Mouse (Mus musculus): Measurements from ENCODE around the gene Trmt112. TPM values are rescaled to one million over a fixed set of nuclear protein-coding genes. Genes with fewer than 3 reads are reported as not detected.
A peak's percentile ranks its signal among the peaks of the same experiment; 100 is the strongest.
"Not testable (repeated sequence)": the region's sequence is repeated elsewhere in the genome, so short reads cannot be mapped to it uniquely, and the experiment has no call there.

Trmt112 gene
- 10 to 100 TPM; 43.9 to 44.7 TPM for total RNA-seq (2021)
- long read RNA-seq, experiment 1, transcript Trmt112-202 (4 exons, 985 nt) = major isoform, 42 of 44 reads
- long read RNA-seq, experiment 1, partial matches to known transcripts = 0 of 44 reads
- long read RNA-seq, experiment 1, other reads (novel, unspliced or antisense) = 0 of 44 reads
- long read RNA-seq, experiment 2, transcript Trmt112-202 (4 exons, 985 nt) = major isoform, 37 of 37 reads
- long read RNA-seq, experiment 2, partial matches to known transcripts = 0 of 37 reads
- long read RNA-seq, experiment 2, other reads (novel, unspliced or antisense) = 0 of 37 reads

DNA sequence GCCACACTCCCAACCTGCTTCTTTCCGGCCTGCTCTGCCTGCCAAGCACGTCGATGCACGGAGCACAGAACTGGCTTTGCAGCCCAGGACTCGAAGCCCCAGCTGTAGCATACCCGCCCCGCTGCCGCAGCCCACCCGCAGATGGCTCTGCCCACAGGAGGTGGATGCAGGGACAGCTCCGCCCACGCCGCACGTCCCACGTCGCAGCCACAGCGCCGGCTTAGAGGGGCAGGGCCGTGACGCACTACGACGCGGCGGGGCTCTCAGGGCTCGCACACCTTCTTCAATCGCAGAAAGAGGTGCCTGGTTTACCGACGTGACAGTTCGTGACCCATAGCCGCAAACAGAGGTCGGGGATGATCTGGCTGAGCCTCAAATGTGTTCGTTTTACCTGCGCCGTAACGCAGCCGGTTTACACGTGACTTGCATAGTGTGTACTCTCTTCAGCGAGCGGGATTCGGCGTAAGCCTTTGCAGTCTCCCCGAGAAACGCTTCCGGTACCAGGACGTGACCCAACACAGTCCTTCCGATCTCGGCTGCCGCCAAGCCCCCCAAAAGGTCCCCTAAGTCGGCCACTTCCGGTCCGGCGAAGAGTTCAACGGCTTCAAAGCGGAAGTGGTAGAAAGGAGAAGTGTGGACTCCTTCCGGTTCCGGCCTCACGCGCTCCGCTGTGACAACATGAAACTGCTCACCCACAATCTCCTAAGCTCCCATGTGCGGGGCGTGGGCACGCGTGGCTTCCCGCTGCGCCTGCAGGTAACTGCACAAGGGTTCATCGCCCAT lies at the start of gene Trmt112, which contains the start of gene Prdx5:
Gene Trmt112 (plus strand): TSS at position 192 of the 783 bp plus-strand sequence.
Gene Prdx5 (minus strand): TSS at position 600 of the 783 bp plus-strand sequence.
- peak; percentile 88 for DNase-seq (ENCODE audit: low spot score)

DNA sequence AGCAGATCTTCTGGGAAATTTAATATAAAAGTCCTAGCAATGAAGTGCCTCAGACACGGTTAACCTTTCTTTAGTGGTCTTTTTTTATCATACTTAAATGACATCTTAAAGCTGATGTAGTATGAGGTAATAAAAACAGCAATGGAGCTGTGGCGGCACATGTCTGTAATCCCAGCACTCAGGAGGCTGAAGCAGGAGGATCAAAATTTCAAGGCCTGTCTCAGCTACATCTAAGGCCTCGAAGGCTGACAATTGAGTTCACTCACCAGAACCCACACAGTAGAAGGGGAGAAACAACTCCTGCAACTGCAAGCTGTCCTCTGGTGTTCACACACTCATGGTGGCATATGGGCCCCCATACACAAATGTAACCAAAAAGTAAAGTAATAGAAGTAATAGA lies 49.5 kb upstream of the Trmt112 start:
- no peak for DNase-seq (ENCODE audit: low spot score)

DNA sequence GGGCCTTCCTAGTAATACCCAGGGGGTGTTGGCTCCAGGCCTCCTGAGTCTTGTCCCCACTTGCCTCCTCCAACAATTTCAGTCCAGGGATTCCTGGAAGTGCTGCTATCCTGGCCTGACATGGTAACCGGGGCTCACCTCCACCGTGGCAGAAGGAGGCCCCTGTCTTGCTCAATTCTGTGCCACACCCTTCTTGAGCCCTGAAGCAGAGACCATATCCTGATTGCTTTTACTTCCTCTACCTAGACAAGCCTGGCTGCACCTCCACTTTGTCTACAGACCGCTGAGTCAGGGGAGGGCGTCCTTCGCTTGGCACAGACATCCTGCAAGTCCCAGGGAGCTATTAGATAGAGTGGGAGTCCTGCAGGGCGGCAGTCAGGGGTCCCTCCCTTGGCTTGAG lies 48.8 kb upstream of the Trmt112 start:
- no peak for DNase-seq (ENCODE audit: low spot score)

DNA sequence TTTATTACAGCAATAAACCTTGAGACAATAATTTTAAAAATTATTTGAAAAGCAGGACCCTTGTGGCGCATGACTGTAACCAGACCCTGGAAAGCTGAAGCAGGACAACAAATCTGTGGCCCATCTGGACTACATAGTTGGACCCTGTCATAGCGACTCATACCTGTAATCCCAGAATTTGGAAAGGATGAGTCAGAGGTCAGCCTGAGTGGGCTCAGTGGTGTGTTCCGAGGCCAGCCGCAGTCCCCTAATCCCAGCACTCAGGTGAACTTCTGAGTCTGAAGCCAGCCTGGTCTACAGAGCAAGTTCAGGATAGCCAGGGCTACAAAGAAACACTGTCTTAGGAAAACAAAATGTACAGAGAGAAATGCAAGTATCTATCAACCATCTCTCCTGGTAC lies 48.0 kb upstream of the Trmt112 start:
- no peak for DNase-seq (ENCODE audit: low spot score)

DNA sequence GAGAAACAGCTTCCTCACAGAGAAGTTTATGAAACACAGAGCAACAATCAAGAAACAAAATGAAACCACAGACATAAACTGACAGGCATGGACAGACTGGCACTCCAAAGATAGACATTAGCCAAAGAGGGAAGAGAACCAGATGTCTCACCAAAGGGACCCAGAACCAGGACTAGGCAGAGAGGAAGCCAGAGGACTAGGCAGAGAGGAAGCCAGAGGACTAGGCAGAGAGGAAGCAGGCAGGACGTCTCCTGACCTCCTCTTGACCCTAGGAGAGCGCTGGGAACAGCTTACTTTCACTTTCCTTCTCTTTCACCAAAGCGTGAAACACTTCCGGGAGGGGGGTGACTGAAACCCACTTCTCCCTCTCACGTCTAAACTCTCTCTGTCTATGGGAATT lies 40.1 kb upstream of the Trmt112 start:
- DNase-seq (ENCODE audit: low spot score) = peak; percentile 54

DNA sequence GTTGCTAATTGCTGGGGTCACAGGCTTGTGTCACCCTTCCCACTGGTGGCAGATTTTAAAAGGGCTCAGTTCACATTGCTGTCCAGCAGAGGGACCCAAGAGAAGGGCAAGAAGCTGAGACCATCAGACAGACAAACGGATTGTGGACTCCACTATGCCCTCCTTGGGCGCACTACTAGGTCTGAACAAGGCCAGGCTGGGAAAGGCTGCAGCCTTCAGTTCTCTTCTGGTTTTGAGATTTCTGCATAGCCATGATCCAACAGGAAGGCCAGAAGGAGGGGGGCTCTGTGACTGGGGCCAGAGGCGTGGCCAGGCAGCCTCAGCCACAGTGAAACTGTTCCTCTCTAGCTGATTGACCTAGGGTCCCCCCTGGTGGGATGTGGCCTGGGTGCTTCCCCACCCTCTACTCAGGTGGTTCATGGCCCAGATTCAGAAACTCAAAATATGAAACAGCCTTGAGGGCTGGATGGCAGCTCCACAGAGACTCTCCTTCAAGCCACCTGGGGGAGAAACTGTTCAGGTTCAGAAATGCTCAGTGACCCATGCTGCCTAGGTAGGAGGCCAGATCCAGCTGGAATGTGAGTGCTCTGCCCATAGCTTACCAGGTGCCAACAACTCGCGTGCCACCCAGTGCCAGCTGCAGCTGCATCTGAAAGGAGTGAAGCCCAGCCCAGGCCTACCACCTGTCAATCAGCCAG lies 37.8 kb upstream of the Trmt112 start:
- no peak for DNase-seq (ENCODE audit: low spot score)

DNA sequence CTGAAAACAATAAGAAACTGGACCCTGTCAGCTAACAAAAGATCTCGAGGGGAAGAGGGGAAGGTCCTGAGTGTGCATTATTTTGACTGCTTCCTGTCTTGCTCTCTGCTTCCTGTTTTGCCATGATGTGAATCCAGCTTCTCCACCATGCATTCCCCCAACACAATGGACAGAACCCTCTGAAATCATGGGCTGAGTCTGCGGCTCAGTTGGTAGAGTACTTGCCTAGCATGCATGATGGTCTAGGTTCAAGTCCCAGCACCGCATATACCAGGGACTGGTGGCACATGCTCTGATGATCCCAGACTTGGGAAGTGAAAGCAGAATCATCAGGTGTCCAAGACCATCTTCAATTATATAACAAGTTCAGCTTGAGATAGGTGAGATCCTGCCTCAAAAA lies 36.8 kb upstream of the Trmt112 start:
- no peak for DNase-seq (ENCODE audit: low spot score)

DNA sequence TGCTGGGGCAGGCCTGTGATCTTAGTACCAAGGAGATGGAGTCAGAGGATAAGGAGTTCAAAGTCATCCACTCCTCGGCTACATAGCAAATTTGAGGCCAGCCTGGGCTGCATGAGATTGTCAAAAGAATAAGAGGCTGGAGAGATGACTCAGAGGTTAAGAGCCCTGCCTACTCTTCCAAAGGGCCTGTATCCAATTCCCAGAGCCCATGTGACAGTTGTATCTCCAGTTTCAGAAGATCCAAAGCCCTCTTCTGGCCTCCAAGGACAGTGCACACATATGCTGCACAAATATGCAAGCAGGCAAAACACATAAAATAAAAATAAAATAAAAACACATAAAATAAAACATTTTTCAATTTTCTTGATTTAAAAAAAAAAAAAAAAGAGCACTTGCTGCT lies 35.2 kb upstream of the Trmt112 start:
- no peak for DNase-seq (ENCODE audit: low spot score)

DNA sequence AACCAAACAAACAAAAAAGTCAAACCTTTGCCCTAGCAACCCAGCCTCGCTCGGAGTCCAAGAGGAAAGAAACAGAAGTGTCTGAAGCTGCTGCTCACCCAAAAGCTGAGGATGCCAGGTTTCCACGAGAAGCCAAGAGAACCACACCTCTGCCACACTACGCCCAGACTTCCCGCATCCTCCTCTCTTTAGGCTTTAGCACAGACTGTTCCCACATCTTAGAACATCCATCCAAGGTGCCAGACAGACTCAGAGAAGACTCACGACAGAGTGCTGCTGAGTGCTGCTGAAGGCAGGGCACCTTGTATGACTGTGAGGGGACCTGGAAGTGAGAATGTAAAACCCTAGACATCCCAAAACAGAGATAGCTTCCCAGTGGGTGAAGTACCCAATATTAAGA lies 33.7 kb upstream of the Trmt112 start:
- DNase-seq (ENCODE audit: low spot score) = no peak

DNA sequence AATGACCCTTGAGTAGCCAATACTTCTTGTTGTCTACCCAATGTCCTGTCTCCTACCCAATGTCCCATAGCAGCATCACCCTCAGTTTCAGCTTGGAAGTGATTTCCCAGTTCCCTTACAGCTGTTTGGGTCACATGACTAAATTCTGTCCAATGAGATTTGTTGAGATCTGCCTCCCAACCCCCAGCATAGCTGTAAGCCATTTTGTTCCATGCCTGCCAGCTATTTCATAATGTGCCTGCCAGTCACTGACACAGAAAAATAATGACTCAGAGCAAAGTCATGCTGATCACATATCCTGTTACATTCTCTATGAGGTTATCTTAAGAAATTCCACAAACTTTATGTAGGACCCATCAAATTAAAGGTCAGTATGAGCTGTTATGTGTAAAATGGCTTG lies 32.7 kb upstream of the Trmt112 start:
- no peak for DNase-seq (ENCODE audit: low spot score)

DNA sequence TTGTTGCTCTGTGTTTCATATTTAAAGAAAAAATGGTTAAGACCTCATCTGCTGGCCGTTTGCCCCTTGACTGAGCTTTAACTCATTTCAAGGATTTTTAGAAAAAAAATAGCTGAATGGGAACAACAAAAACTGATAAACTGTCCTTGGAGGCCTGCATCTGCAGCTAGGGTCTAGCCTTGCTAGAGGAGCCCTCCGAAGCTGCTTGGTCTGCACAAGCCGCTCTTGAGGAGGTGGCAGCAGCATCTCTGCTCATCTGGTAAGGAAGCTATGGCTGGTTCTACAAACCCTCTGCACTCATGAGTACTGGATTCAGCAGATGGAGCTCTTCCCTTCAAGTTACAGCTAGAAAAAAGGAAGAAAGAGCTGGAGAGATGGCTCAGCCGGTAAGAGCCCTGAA lies 31.5 kb upstream of the Trmt112 start:
- DNase-seq (ENCODE audit: low spot score) = no peak

DNA sequence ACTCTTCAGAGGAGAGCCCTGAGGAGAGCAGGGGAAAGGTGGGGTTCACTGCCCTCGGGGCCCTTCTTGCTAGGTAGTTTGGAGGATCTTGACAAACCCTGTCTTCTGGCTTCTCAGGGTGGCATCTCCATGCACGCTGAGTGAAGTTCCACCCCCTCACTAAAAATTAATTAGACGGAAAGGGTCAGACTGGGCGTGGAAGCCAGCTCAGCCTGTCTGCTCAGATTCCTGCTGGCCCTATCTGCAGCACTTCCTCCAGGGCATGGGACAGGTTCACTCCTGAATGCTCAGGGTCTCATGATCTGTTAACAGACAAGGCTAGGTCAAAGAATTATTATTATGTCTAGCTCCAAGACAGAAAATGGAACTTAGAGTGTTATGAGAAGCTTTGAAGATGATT lies 17.0 kb upstream of the Trmt112 start:
- DNase-seq (ENCODE audit: low spot score) = no peak

DNA sequence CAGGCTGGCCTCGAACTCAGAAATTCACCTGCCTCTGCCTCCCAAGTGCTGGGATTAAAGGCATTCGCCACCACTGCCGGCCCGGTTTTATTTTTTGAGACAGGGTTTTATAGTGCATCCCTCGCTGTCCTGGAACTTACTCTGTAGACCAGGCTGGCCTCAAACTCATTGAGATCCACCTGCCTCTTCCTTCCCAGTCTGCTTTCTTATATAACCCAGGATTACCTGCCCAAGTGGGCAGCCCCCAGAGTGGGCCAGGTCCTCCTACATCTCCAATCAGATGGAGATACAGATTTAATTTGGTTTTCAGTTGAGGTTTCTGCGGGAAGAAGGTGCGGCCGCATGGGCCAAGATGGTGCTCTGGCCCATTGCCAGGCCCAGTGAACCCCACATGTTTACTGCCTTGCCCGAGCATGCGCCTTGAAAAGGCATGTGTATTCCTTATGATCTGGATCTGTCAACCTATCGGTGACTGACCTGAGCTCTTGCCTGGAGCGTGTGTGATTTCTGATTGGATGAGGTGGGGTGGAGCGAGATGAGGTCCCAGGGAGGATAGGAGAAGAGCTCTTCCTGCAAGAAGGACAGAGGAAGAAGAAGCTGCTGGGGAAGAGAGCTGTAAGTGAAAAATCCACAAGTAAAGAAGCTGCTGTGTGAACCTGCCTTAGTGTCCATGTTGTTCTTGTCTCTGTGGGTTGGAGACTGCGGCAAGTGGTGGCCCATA lies 15.6 kb upstream of the Trmt112 start:
- DNase-seq (ENCODE audit: low spot score) = no peak

DNA sequence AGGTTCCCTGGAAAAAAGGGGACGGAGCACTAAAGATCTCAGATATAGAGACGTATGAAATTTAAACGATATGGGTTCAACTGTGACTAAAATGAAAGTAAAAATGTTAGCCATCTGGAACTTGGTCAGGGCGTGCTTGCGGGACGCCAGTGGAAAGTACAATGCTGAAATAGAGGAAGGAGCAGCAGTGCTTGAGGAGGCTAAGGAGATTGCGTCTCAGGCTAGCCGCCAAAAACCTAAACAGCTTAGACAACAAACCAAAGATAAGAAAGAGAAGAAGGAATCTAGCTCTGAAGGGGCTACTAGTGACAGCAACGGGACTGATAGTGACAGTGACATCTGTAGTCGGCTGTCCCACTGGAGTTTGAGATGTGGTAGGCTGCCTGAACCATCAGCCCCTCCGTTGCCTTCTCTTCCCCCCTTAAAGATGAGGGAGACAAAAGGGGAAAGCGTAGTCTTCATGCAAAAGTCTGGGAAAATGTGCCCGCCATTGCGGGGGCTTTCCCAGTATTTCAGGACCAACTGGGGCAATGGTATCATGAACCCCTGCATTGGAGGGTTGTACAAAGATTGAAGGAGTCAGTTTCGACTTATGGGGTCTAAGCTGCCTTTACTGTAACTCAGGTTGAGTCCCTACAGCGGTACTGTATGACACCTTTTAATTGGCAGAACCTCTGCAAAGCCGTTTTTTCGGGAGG lies 13.7 kb upstream of the Trmt112 start:
- not testable (repeated sequence) for DNase-seq (ENCODE audit: low spot score)

DNA sequence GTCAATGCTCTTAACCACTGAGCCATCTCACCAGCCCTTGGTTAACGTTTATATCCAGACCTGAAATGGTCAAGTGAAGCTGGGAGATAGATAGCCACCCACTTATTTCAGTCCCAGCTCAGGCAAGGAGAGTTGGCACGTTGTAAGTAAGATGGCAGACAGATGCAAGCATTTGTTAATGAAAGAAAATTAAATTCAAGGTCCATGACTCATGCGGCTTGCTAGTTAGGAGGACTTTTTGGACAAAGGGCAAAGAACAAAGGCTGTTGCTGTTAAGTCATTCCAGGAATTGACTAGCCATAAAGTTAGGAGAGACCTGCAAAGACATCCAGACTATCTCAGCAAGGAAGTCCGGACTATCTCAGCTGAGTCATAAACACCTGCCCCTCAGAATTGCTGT lies 9.9 kb upstream of the Trmt112 start:
- DNase-seq (ENCODE audit: low spot score) = no peak

DNA sequence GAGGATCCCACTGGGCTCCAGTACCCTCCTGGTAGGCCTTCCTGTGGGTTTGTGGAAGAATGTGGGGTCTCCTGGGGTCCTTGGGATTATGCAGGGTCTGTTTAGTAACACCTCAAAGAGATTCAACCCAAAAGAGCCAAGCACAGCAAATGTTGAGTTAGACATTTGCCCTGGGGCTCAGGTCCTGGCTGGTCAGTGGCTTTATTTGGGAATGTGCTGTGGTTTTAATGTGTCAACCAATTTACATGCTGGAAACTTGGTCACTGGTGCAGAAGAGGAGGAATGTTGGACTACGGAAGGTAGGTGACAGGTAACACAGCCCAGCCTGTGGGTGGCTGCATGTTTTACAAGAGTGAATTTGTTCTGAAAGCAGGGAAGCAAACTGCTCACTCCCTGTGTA lies 6.5 kb upstream of the Trmt112 start:
- no peak for DNase-seq (ENCODE audit: low spot score)

DNA sequence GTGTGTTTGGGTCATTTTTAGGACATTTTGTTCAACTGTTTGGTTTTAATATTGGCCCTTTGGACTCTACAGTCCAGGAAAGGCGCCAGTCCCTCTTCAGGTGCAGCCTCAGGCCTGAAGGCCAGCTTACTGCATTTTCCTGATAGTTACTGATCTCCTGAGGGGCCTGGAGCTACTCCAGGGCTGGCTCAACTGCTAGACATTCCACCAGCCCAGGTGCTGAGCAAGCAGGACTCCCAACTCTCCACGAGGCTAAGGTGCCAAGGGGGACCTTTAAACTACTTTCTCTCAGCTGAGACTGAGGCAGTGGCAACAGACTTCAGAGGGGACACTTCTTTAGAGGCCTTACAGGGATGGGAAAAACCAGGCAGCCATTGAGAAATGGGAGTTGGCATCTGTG lies 4.7 kb upstream of the Trmt112 start:
- DNase-seq (ENCODE audit: low spot score) = no peak

DNA sequence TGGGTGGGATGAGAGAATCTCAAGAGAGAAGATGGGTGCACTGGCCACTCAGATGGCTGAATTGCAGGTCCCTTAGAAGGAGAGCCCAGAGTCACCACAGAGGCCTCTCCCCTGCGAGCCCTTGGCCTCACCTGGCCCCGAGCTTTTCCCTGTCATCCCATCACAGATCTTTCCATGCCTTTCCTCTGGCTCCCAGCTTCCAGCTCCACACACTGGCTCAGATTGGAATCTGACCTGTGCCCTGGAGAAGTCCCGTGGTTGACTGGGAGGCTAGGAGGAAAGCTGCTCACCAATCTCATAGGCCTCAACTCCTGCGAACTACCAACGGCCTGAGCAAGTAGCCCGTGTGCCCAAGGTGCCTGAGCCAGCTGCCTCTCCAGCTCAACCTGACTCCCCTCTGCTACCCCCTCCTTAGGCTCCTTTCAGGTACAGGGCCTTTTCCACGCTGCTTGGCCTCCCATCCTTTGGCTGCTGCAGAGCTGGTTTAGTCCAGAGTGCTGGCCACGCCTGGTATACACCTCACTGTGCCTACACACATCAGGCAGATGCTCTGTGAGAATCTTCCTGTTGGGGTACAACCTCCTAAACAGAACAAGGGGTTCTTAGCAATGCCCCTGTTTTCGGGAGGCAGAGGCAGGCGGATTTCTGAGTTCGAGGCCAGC lies 3.9 kb upstream of the Trmt112 start:
- DNase-seq (ENCODE audit: low spot score) = no peak

DNA sequence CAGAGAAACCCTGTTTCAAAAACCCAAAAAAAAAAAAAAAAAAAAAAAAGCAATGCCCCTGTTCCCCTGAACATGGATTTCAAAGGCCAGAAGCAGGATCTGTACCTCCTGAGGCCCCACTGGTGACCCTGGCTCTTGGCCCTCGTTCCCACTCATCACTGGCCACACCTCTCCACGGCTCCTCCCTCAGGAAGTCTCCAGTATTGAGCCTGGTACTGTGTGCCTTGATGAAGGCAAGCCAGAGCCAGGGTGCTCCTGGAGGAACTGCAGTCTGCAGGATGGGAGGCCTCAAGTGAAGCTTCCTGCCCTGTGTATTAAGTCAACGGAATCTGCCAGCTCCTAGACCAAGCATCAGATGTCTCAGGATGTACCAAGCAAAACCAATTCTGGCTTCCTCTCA lies 3.3 kb upstream of the Trmt112 start:
- no peak for DNase-seq (ENCODE audit: low spot score)

DNA sequence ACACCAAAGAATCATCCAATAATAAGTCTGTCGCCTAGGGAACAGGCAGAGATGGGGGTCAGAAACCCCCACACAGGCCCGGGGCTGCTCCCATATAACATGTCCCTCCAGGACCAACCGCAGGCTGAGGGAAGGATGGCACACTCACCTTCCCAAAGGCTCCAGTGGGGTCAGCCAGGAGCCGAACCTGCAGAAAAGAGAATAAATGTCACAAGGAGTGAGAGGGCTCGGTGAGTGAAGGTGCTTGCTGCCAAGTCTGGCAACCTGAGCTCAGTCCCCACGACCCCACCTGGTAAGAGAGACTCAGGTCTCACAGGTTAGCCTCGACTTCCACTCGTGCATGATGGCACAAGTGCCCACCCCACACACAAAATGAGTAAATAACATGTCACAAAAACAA lies 2.4 kb upstream of the Trmt112 start:
- DNase-seq (ENCODE audit: low spot score) = no peak

Measured in gastrocnemius, adult 18-20 months (tissue).